Mouse (Mus musculus) frontal cortex, adult 2 months (tissue): Measurements from ENCODE around the gene Olfr1368. TPM values are rescaled to one million over a fixed set of nuclear protein-coding genes. Genes with fewer than 3 reads are reported as not detected.
"Not testable (repeated sequence)": the region's sequence is repeated elsewhere in the genome, so short reads cannot be mapped to it uniquely, and the experiment has no call there.

Source experiments
- DNase-seq, 2 experiments: peaks; one replicate each; pipeline ENCODE4 v3.0.0; 2022; ENCODE audit warnings: low spot score in 1 of 2; ENCODE audit errors: extremely low spot score in 1 of 2
- polyA plus RNA-seq: library from polyadenylated mRNA; depleted of rRNA; stranded (reverse); fragments of >200 nt; gene quantifications from 2 replicates; pipeline ENCODE4 v1.2.3, GENCODE M21; 2012

Olfr1368 gene
- polyA plus RNA-seq, 1 experiment = not detected

- peak in 1 of 2 experiments; percentile 50 for DNase-seq
These were observed 22.8 kb upstream of the Olfr1368 start for GRCm38 (mm10) chr13:21168371-21169011.

- peak in 1 of 2 experiments; percentile 58 for DNase-seq
These were observed 22.2 kb upstream of the Olfr1368 start for GRCm38 (mm10) chr13:21167910-21168300.

GRCm38 (mm10) chr13:21166936-21167909 is 21.6 kb upstream of the Olfr1368 start:
- peak in 1 of 2 experiments; percentile 94 for DNase-seq

- DNase-seq = no peak
These were observed 16.9 kb upstream of the Olfr1368 start for GRCm38 (mm10) chr13:21162591-21162990.

- no peak for DNase-seq
These were observed 15.9 kb upstream of the Olfr1368 start for GRCm38 (mm10) chr13:21161591-21161990.

GRCm38 (mm10) chr13:21160657-21161590 is 15.3 kb upstream of the Olfr1368 start:
- DNase-seq = peak in 1 of 2 experiments; percentile 98

GRCm38 (mm10) chr13:21160041-21160511 is 14.4 kb upstream of the Olfr1368 start:
- DNase-seq = no peak

GRCm38 (mm10) chr13:21159475-21159819 is 13.8 kb upstream of the Olfr1368 start:
- DNase-seq = peak in 1 of 2 experiments; percentile 19

GRCm38 (mm10) chr13:21158785-21159474 is 13.3 kb upstream of the Olfr1368 start:
- peak in 1 of 2 experiments; percentile 95 for DNase-seq

GRCm38 (mm10) chr13:21158071-21158470 is 12.4 kb upstream of the Olfr1368 start:
- no peak for DNase-seq

GRCm38 (mm10) chr13:21155888-21156287 is 10.2 kb upstream of the Olfr1368 start:
- DNase-seq = no peak

- DNase-seq = no peak
These were observed 3.2 kb downstream of the Olfr1368 start for GRCm38 (mm10) chr13:21142421-21142820.

GRCm38 (mm10) chr13:21129339-21129738 is 16.3 kb downstream of the Olfr1368 start, which contains the start of gene Olfr263:
TSS of gene Olfr263 (plus strand) at chr13:21129639.
- not testable (repeated sequence) for DNase-seq

GRCm38 (mm10) chr13:21114121-21114520 is 31.5 kb downstream of the Olfr1368 start:
- DNase-seq = no peak

- DNase-seq = not testable (repeated sequence)
These were observed 34.5 kb downstream of the Olfr1368 start, which contains the start of gene Olfr1369-ps1 for GRCm38 (mm10) chr13:21111183-21111582. TSS of gene Olfr1369-ps1 (plus strand) at chr13:21111483.

- no peak for DNase-seq
These were observed 35.2 kb downstream of the Olfr1368 start for GRCm38 (mm10) chr13:21110441-21110840.

- no peak for DNase-seq
These were observed 35.9 kb downstream of the Olfr1368 start for GRCm38 (mm10) chr13:21109759-21110158.
